Mouse (Mus musculus) G1E (cell line): ENCODE results near the gene Tom1l1.

Experiments used
- CTCF ChIP-seq: IDR thresholded peaks from 2 replicates; pipeline ENCODE4 v1.5.1; 2012; ENCODE audit warnings: low read depth, low read length, inconsistent platforms, mixed read lengths
- GATA1 ChIP-seq: IDR thresholded peaks from 2 replicates; pipeline ENCODE4 v1.6.1; 2012; ENCODE audit warnings: borderline replicate concordance, low read length, inconsistent platforms, mixed read lengths
- GATA2 ChIP-seq: IDR thresholded peaks from 2 replicates; pipeline ENCODE4 v1.6.1; 2012; ENCODE audit warnings: low read depth, low read length, inconsistent platforms, borderline replicate concordance
- POLR2AphosphoS5 ChIP-seq: IDR thresholded peaks from 2 replicates; pipeline ENCODE4 v1.6.1; 2012; ENCODE audit warnings: low read depth, low read length, inconsistent platforms; ENCODE audit not compliant: insufficient replicate concordance
- TAL1 ChIP-seq: conservative IDR thresholded peaks from 2 replicates; pipeline ENCODE4 v1.6.1; 2012; ENCODE audit warnings: low read depth, low read length, inconsistent platforms, mixed read lengths

- TF ChIP-seq GATA1 (no peak), CTCF (no peak), POLR2AphosphoS5 (no peak), TAL1 (no peak), GATA2 (no peak)
Measured at GRCm38 (mm10) chr11:90665161-90665560, 23.0 kb downstream of the Tom1l1 start.
